8 mouse cellular contexts compared by ENCODE assay signal in the genomic region with DNA sequence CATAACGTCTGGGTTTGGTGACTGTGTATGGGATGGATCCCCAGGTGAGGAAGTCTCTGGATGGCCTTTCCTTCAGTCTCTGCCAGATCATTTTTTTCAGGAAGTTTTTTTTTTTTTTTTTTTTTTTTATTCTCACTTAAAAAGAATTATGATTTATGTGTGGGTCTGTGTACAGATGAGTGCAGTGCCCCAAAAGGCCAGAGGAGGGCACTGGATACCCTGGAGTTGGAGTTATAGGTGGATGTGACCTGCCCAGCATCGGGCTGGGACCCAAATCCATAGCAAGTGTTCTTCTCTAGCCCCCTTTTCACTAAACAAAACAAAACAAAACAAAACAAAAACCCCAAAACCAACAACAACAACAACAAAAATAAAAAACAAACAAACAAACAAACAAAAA. TPM values are rescaled to one million over a fixed set of nuclear protein-coding genes. Genes with fewer than 3 reads are reported as not detected.
DNase-seq lines count a peak whose midpoint lies in the region; ATAC-seq and TF ChIP-seq lines count a peak whose summit lies in the region.

No protein-coding gene starts in this region.

- no peak overlapping the region for H3K4me3 ChIP-seq in kidney, embryonic 15.5 days (replicated peaks)
- H3K4me3 ChIP-seq in ES-Bruce4 (ENCODE audit: low read depth, low read length) = no peak overlapping the region

- H3K36me3 ChIP-seq in kidney, embryonic 15.5 days = no peaks in the 10 kb centered on the region
- H3K36me3 ChIP-seq in ES-Bruce4 (ENCODE audit: control insufficient read depth, insufficient read depth, low read length, poor library complexity, severe bottlenecking) = no peaks in the 10 kb centered on the region

- no peak overlapping the region for H3K9ac ChIP-seq in kidney, embryonic 15.5 days
- no peak overlapping the region for H3K9ac ChIP-seq in ES-Bruce4 (ENCODE audit: low read depth, poor library complexity, severe bottlenecking)

- intact Hi-C loops in gastrocnemius, postnatal 36 days (cut with DNase I) = no loop called here

- no peak for TF ChIP-seq POLR2A in ES-Bruce4 (IDR thresholded peaks at IDR 0.05; ENCODE audit: insufficient read depth, low read length)

- peaks cover 13% of the 10 kb centered on the region for H3K4me1 ChIP-seq in kidney, embryonic 15.5 days
- H3K4me1 ChIP-seq in ES-Bruce4 (ENCODE audit: control insufficient read depth, insufficient read depth, low read length) = no peaks in the 10 kb centered on the region

- no peaks in the 10 kb centered on the region for H3K9me3 ChIP-seq in kidney, embryonic 15.5 days (replicated peaks)
- no peaks in the 10 kb centered on the region for H3K9me3 ChIP-seq in ES-Bruce4 (replicated peaks; ENCODE audit: control insufficient read depth, insufficient read depth, low read length, poor library complexity, severe bottlenecking)

- no peak overlapping the region for H3K27ac ChIP-seq in kidney, embryonic 15.5 days
- no peak overlapping the region for H3K27ac ChIP-seq in ES-Bruce4 (ENCODE audit: insufficient read depth, low read length)

- DNase-seq in kidney, adult 9 months = peak; percentile 28
- DNase-seq in c-Kit-positive CD71-negative TER-119-negative erythroid progenitor cells, embryonic 14.5 days (ENCODE audit: low read depth) = peak; percentile 28
- DNase-seq in gastrocnemius, postnatal 36 days = no peak
- no peak for DNase-seq in layer of hippocampus, adult 9-11 months
- DNase-seq in yolk sac, embryonic 10.5 days (ENCODE audit: low spot score) = no peak

- TF ChIP-seq CTCF in ES-Bruce4 (IDR thresholded peaks at IDR 0.05; ENCODE audit: low read depth, low read length) = peak; percentile 77

- no peaks in the 10 kb centered on the region for H3K27me3 ChIP-seq in kidney, embryonic 15.5 days
- no peaks in the 10 kb centered on the region for H3K27me3 ChIP-seq in ES-Bruce4 (ENCODE audit: control insufficient read depth, insufficient read depth, low read length, poor library complexity, severe bottlenecking)

- no peak for ATAC-seq in kidney, embryonic 15.5 days (replicated peaks; ENCODE audit: low FRiP score)
- ATAC-seq in megakaryocyte progenitor cell, adult 5-6 weeks (replicated peaks; ENCODE audit: poor library complexity) = peak; percentile 77

- 59% methylated on average over 2 of the region's 2 CpGs for WGBS in kidney, embryonic 15.5 days

- no peak overlapping the region for H3K4me2 ChIP-seq in kidney, embryonic 15.5 days

- no peak for TF ChIP-seq EP300 in ES-Bruce4 (IDR thresholded peaks at IDR 0.05; ENCODE audit: insufficient read depth, low read depth, low read length)

RNA-seq across cellular contexts. Expression of a gene that starts 18.7 kb away (rescaled TPM):
- 23.0 and 25.9 TPM in 2 replicates for polyA plus RNA-seq in kidney, embryonic 15.5 days (2015; fragmentation: Nextera tagmentation; extraction: Ambion mirVana)
- 21.3 and 25.7 TPM in 2 replicates for polyA plus RNA-seq in ES-Bruce4 (2011; ENCODE audit: insufficient read depth, insufficient read length, low read depth, missing spikeins)
- 18.6 and 19.4 TPM in 2 replicates for total RNA-seq in megakaryocyte progenitor cell, adult 5-6 weeks (2015)
- 6.8 and 17.0 TPM in 2 replicates for total RNA-seq in megakaryocyte progenitor cell, adult 5-6 weeks (2017)
- 1 to 10 TPM; 5.0 to 8.7 TPM for total RNA-seq in gastrocnemius, postnatal 36 days (2021)

RNA-seq across cellular contexts. Expression of a gene that starts 31.8 kb away (rescaled TPM):
- 66.8 and 77.8 TPM in 2 replicates for polyA plus RNA-seq in kidney, embryonic 15.5 days (2015; fragmentation: Nextera tagmentation; extraction: Ambion mirVana)
- polyA plus RNA-seq in ES-Bruce4 (2011; ENCODE audit: insufficient read depth, insufficient read length, low read depth, missing spikeins) = 37.1 and 38.0 TPM in 2 replicates
- total RNA-seq in megakaryocyte progenitor cell, adult 5-6 weeks (2015) = 34.3 and 39.1 TPM in 2 replicates
- 13.8 and 17.4 TPM in 2 replicates for total RNA-seq in megakaryocyte progenitor cell, adult 5-6 weeks (2017)
- 10 to 100 TPM; 11.0 to 17.3 TPM for total RNA-seq in gastrocnemius, postnatal 36 days (2021)

RNA-seq across cellular contexts. Expression of a gene that starts 39.4 kb away (rescaled TPM):
- polyA plus RNA-seq in kidney, embryonic 15.5 days (2015; fragmentation: Nextera tagmentation; extraction: Ambion mirVana) = 336 and 355 TPM in 2 replicates
- polyA plus RNA-seq in ES-Bruce4 (2011; ENCODE audit: insufficient read depth, insufficient read length, low read depth, missing spikeins) = 90.6 and 92.0 TPM in 2 replicates
- total RNA-seq in megakaryocyte progenitor cell, adult 5-6 weeks (2015) = 121 and 132 TPM in 2 replicates
- 63.4 and 107 TPM in 2 replicates for total RNA-seq in megakaryocyte progenitor cell, adult 5-6 weeks (2017)
- 100 to 1,000 TPM; 166 to 182 TPM for total RNA-seq in gastrocnemius, postnatal 36 days (2021)

RNA-seq across cellular contexts. Expression of a gene that starts 52.0 kb away (rescaled TPM):
- 16.6 and 17.3 TPM in 2 replicates for polyA plus RNA-seq in kidney, embryonic 15.5 days (2015; fragmentation: Nextera tagmentation; extraction: Ambion mirVana)
- 14.8 and 15.4 TPM in 2 replicates for polyA plus RNA-seq in ES-Bruce4 (2011; ENCODE audit: insufficient read depth, insufficient read length, low read depth, missing spikeins)
- total RNA-seq in megakaryocyte progenitor cell, adult 5-6 weeks (2015) = 3.2 and 3.4 TPM in 2 replicates
- 4.2 and 5.0 TPM in 2 replicates for total RNA-seq in megakaryocyte progenitor cell, adult 5-6 weeks (2017)
- 1 to 10 TPM; 7.1 to 8.4 TPM for total RNA-seq in gastrocnemius, postnatal 36 days (2021)

Comparison
In these comparisons a context has a peak if more than half of its experiments do, and no peak if none do; other contexts are left out.
1. DNase-seq: peak in kidney, adult 9 months (single experiment) and c-Kit-positive CD71-negative TER-119-negative erythroid progenitor cells, embryonic 14.5 days (single experiment); none in gastrocnemius, postnatal 36 days (0 of 2), layer of hippocampus, adult 9-11 months (single experiment) and yolk sac, embryonic 10.5 days (single experiment).